Mouse (Mus musculus) kidney, adult 2 months (tissue): Measurements from ENCODE around the gene Frmd6. TPM values are rescaled to one million over a fixed set of nuclear protein-coding genes. Genes with fewer than 3 reads are reported as not detected.
A peak's percentile ranks its signal among the peaks of the same experiment; 100 is the strongest.

ENCODE experiments used
- DNase-seq: peaks from one replicate; pipeline ENCODE4 v3.0.0; 2021
- H3K27ac ChIP-seq: fragments of 200-500 bp; 2 replicates; pipeline ENCODE4 v1.5.1; 2012; ENCODE audit warnings: low read depth, low read length, control low read depth, inconsistent platforms; ENCODE audit not compliant: insufficient read depth
- H3K27me3 ChIP-seq: fragments of 200-500 bp; replicated peaks from 2 replicates; pipeline ENCODE4 v1.6.1; 2012; ENCODE audit warnings: mild to moderate bottlenecking, moderate library complexity, low read length, inconsistent platforms; ENCODE audit not compliant: control insufficient read depth, insufficient read depth
- H3K36me3 ChIP-seq: fragments of 200-500 bp; 2 replicates; pipeline ENCODE4 v1.6.1; 2012; ENCODE audit warnings: mild to moderate bottlenecking, moderate library complexity, low read length, inconsistent platforms; ENCODE audit not compliant: control insufficient read depth, insufficient read depth
- H3K4me1 ChIP-seq: fragments of 200-500 bp; 2 replicates; pipeline ENCODE4 v1.6.1; 2011; ENCODE audit warnings: low read length; ENCODE audit not compliant: control insufficient read depth, insufficient read depth
- H3K4me3 ChIP-seq: fragments of 200-500 bp; 2 replicates; pipeline ENCODE4 v1.5.1; 2011; ENCODE audit warnings: mild to moderate bottlenecking, low read depth, low read length, control low read depth; ENCODE audit not compliant: insufficient read depth
- CTCF ChIP-seq: fragments of 200-500 bp; conservative IDR thresholded peaks from 2 replicates; pipeline ENCODE4 v1.5.1; 2011; ENCODE audit warnings: low read depth, mild to moderate bottlenecking, control low read depth, low read length, moderate library complexity, mixed read lengths; ENCODE audit not compliant: insufficient read depth, insufficient read length
- POLR2A ChIP-seq: fragments of 200-500 bp; IDR thresholded peaks from one replicate; pipeline ENCODE4 v1.6.1; 2011; ENCODE audit warnings: low read depth, low read length, control low read depth
- WGBS: fragments of 180-500 bp; shearing (Covaris S2); methylation state at CpG from one replicate; pipeline ENCODE4 v1.1.7; 2018; 5-methylcytosine and 5-hydroxymethylcytosine counted together
- polyA plus RNA-seq: library from polyadenylated mRNA; depleted of rRNA; stranded (reverse); fragments of >200 nt; gene quantifications from 2 replicates; pipeline ENCODE4 v1.2.3, GENCODE M21; 2012

Gene Frmd6
- polyA plus RNA-seq, 1 experiment = 6.8 TPM

- Histone ChIP-seq H3K4me3 (no peak overlapping the region), H3K36me3 (no peaks in the 10 kb centered on the region), H3K27ac (no peak overlapping the region), H3K27me3 (no peaks in the 10 kb centered on the region), H3K4me1 (no peaks in the 10 kb centered on the region)
- 80% methylated on average over 9 of the region's 9 CpGs for WGBS
- TF ChIP-seq POLR2A (no peak), CTCF (no peak)
- DNase-seq = no peak
These were observed 43.6 kb downstream of the Frmd6 start for GRCm38 (mm10) chr12:70868988-70869291.

- 66% methylated on average over 6 of the region's 6 CpGs for WGBS
- Histone ChIP-seq H3K27ac (no peak overlapping the region), H3K27me3 (no peaks in the 10 kb centered on the region), H3K4me3 (no peak overlapping the region), H3K36me3 (no peaks in the 10 kb centered on the region), H3K4me1 (no peaks in the 10 kb centered on the region)
- DNase-seq = no peak
- TF ChIP-seq CTCF = no peak
- no peak for TF ChIP-seq POLR2A
These were observed 48.2 kb downstream of the Frmd6 start for GRCm38 (mm10) chr12:70873544-70873943.

- Histone ChIP-seq H3K36me3 (no peaks in the 10 kb centered on the region), H3K27me3 (no peaks in the 10 kb centered on the region), H3K4me1 (0 out of 2 replicates have a peak, but pooled peaks cover 3% of the 10 kb centered on the region), H3K27ac (no peak overlapping the region), H3K4me3 (no peak overlapping the region)
- WGBS = 82% methylated on average over 21 of the region's 21 CpGs
- DNase-seq = no peak
- TF ChIP-seq CTCF (no peak), POLR2A (no peak)
These were observed 51.1 kb downstream of the Frmd6 start for GRCm38 (mm10) chr12:70876270-70876998.

- TF ChIP-seq POLR2A = no peak
- no peak for TF ChIP-seq CTCF
- Histone ChIP-seq H3K4me3 (no peak overlapping the region), H3K27me3 (no peaks in the 10 kb centered on the region), H3K27ac (no peak overlapping the region), H3K36me3 (no peaks in the 10 kb centered on the region), H3K4me1 (0 out of 2 replicates have a peak, but pooled peaks cover 3% of the 10 kb centered on the region)
- WGBS = 93% methylated on average over 20 of the region's 20 CpGs
- peak; percentile 14 for DNase-seq
These were observed 52.8 kb downstream of the Frmd6 start for GRCm38 (mm10) chr12:70877926-70878710.

- Histone ChIP-seq H3K4me3 (no peak overlapping the region), H3K36me3 (no peaks in the 10 kb centered on the region), H3K4me1 (0 out of 2 replicates have a peak, but pooled peaks cover 3% of the 10 kb centered on the region), H3K27ac (no peak overlapping the region), H3K27me3 (no peaks in the 10 kb centered on the region)
- no peak for TF ChIP-seq CTCF
- no peak for TF ChIP-seq POLR2A
- DNase-seq = peak; percentile 9
- 58% methylated on average over 9 of the region's 9 CpGs for WGBS
These were observed 55.2 kb downstream of the Frmd6 start for GRCm38 (mm10) chr12:70880396-70880975.

GRCm38 (mm10) chr12:70881340-70881739 is 56.0 kb downstream of the Frmd6 start:
- Histone ChIP-seq H3K27me3 (no peaks in the 10 kb centered on the region), H3K27ac (no peak overlapping the region), H3K4me1 (0 out of 2 replicates have a peak, but pooled peaks cover 3% of the 10 kb centered on the region), H3K4me3 (no peak overlapping the region), H3K36me3 (no peaks in the 10 kb centered on the region)
- 55% methylated on average over 12 of the region's 12 CpGs for WGBS
- TF ChIP-seq POLR2A (no peak), CTCF (no peak)
- peak; percentile 50 for DNase-seq

- TF ChIP-seq CTCF (no peak), POLR2A (no peak)
- H3K27me3 ChIP-seq = no peaks in the 10 kb centered on the region
- H3K4me3 ChIP-seq = no peak overlapping the region
- no peak overlapping the region for H3K27ac ChIP-seq
- DNase-seq = peak; percentile 19
- 67% methylated on average over 4 of the region's 4 CpGs for WGBS
- no peaks in the 10 kb centered on the region for H3K36me3 ChIP-seq
- H3K4me1 ChIP-seq = 0 out of 2 replicates have a peak, but pooled peaks cover 3% of the 10 kb centered on the region
These were observed 56.5 kb downstream of the Frmd6 start for GRCm38 (mm10) chr12:70881854-70882253.
